Mouse (Mus musculus): ENCODE measurements around the gene Serpinf1. TPM values are rescaled to one million over a fixed set of nuclear protein-coding genes. Genes with fewer than 3 reads are reported as not detected.

Serpinf1 gene
- polyA plus RNA-seq, 1 experiment from 2014 or later = 237 TPM

DNA sequence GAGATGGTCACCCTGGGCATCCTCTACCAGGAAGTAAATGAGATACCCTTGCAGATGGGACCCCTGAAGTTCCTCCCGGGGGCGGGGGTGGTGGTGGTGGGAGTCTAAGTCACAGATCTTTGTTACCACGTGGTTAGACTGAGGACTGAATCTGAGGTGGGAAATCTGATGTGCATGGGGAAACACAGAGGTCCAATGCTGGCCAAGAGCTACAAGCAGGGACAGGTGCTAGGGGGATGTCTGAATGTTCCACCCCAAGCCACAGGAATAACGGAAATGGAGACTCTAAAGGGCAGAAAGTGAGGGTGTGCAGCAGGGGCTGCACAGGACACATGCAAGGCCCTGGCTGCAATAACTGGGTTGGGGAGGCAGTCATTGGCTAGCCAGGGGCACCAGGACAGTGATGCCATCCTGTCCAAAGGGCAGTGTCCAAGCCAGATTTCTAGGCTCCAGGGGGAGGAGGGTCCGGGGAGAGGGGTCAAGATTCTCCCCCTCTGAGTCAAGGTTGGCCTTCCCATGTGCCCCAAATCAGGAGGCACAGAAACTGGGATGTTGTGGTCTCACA is 1.6 kb downstream of the Serpinf1 start:
- peaks cover 16% of the 10 kb centered on the region for H3K36me3 ChIP-seq
- no peaks in the 10 kb centered on the region for H3K27me3 ChIP-seq
- peak overlapping the region; percentile 83 for H3K4me2 ChIP-seq (replicated peaks)
- 0 out of 2 replicates have a peak, but pooled peaks have one; percentile 18 for ATAC-seq (ENCODE audit: insufficient number of reproducible peaks, insufficient read depth, low FRiP score, low TSS enrichment)
- peaks cover 28% of the 10 kb centered on the region for H3K4me1 ChIP-seq
- no peak overlapping the region for H3K9ac ChIP-seq
- peak overlapping the region; percentile 64 for H3K4me3 ChIP-seq
- H3K9me3 ChIP-seq = no peaks in the 10 kb centered on the region
- 31% methylated on average over 5 of the region's 5 CpGs for WGBS
- H3K27ac ChIP-seq = peak overlapping the region; percentile 83

DNA sequence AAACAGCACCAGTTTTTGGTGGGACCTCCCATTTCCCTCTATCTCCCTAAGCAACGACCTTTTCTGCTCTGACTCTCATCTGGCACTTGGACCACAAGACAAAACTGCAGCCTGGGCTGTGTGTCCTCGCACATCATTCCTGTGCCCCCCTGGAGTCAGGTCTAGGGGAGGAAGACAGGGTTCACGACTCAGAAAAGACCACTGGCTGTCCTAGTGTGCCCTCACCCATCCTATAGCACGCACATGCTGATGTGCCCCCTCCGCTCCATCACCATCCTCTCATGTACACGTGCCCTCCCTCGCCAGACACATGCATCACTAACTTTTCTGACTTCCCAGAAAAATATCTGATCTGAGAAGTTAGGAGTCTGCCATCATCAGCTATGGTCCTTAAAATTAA is 2.5 kb downstream of the Serpinf1 start:
- WGBS = 85% methylated on average over 7 of the region's 7 CpGs
- ATAC-seq (ENCODE audit: insufficient number of reproducible peaks, insufficient read depth, low FRiP score, low TSS enrichment) = no peak
- Histone ChIP-seq H3K27me3 (no peaks in the 10 kb centered on the region), H3K4me3 (no peak overlapping the region), H3K4me2 (replicated peaks) (peak overlapping the region; percentile 83; the same call in 1 of the 2 replicates), H3K9me3 (no peaks in the 10 kb centered on the region), H3K27ac (no peak overlapping the region), H3K4me1 (peaks cover 28% of the 10 kb centered on the region), H3K36me3 (peaks cover 25% of the 10 kb centered on the region), H3K9ac (no peak overlapping the region)

DNA sequence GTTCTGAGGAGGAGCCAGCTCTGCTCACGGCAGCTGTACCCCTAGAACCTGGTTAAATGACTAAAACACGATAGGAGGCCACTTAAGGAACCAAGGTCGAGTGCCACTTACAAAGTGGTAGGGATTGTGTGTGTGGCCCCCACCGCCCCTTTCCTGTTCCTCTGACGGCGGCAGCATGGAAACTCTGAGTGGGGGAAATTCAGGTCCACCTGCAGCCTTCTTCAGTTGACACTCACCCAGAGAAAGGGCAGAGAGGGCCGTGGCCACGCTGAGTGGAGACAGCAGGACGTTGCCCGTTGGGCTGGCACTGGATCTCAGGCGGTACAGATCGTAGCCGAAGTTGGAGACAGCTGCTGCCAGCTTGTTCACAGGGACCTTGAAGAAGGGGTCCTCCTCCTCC is 6.5 kb downstream of the Serpinf1 start:
- Histone ChIP-seq H3K9me3 (no peaks in the 10 kb centered on the region), H3K4me3 (no peak overlapping the region), H3K4me1 (peaks cover 11% of the 10 kb centered on the region), H3K9ac (no peak overlapping the region), H3K27ac (no peak overlapping the region), H3K4me2 (replicated peaks) (no peak overlapping the region), H3K36me3 (peaks cover 51% of the 10 kb centered on the region), H3K27me3 (no peaks in the 10 kb centered on the region)
- 91% methylated on average over 13 of the region's 13 CpGs for WGBS
- ATAC-seq (ENCODE audit: insufficient number of reproducible peaks, insufficient read depth, low FRiP score, low TSS enrichment) = no peak

DNA sequence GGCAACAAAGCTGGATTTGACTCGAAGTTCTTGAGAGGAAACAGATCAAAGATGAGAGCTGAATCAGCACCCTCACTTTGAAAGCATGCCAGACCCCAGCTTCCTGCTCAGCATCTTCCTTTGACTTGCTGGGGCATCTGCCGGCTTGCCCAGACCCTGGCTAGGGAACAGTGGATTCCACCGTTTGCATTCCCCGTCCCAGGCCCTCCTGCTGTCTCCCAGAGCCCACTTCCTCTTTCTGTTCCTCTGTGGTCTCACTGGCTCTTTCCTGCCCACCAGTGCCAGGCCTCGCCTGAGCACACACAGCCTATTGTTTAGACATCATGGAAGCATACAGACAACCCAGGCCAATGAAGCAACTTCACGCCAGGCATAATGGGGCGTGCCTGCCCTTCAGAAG is 7.4 kb downstream of the Serpinf1 start:
- Histone ChIP-seq H3K4me2 (replicated peaks) (no peak overlapping the region), H3K27ac (no peak overlapping the region), H3K9ac (no peak overlapping the region), H3K36me3 (peaks cover 58% of the 10 kb centered on the region), H3K4me3 (no peak overlapping the region), H3K4me1 (peaks cover 2% of the 10 kb centered on the region; the same call in 1 of the 2 replicates), H3K27me3 (no peaks in the 10 kb centered on the region), H3K9me3 (no peaks in the 10 kb centered on the region)
- 58% methylated on average over 7 of the region's 7 CpGs for WGBS
- ATAC-seq (ENCODE audit: insufficient number of reproducible peaks, insufficient read depth, low FRiP score, low TSS enrichment) = no peak

DNA sequence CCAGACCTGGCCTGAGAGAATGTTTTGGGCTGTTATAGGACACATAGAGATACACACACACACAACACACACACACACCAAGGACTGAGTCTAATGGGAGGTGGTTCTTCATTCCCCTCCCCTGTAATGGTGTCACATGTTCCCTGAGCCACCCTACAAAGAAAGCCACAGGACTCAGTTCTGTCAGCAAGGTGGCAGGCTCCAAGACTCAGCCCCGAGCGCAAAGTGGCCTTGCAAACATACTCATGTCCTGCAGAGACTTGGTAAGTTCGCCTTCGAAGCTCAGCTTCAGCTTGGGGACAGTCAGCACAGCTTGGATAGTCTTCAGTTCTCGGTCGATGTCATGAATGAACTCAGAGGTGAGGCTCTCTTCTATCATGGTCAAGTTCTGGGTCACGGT is 11.9 kb downstream of the Serpinf1 start:
- peaks cover 60% of the 10 kb centered on the region for H3K36me3 ChIP-seq
- H3K27ac ChIP-seq = no peak overlapping the region
- no peak for ATAC-seq (ENCODE audit: insufficient number of reproducible peaks, insufficient read depth, low FRiP score, low TSS enrichment)
- no peak overlapping the region for H3K4me2 ChIP-seq (replicated peaks)
- H3K27me3 ChIP-seq = no peaks in the 10 kb centered on the region
- WGBS = 93% methylated on average over 7 of the region's 7 CpGs
- H3K9me3 ChIP-seq = no peaks in the 10 kb centered on the region
- no peak overlapping the region for H3K9ac ChIP-seq
- H3K4me3 ChIP-seq = no peak overlapping the region
- H3K4me1 ChIP-seq = no peaks in the 10 kb centered on the region

DNA sequence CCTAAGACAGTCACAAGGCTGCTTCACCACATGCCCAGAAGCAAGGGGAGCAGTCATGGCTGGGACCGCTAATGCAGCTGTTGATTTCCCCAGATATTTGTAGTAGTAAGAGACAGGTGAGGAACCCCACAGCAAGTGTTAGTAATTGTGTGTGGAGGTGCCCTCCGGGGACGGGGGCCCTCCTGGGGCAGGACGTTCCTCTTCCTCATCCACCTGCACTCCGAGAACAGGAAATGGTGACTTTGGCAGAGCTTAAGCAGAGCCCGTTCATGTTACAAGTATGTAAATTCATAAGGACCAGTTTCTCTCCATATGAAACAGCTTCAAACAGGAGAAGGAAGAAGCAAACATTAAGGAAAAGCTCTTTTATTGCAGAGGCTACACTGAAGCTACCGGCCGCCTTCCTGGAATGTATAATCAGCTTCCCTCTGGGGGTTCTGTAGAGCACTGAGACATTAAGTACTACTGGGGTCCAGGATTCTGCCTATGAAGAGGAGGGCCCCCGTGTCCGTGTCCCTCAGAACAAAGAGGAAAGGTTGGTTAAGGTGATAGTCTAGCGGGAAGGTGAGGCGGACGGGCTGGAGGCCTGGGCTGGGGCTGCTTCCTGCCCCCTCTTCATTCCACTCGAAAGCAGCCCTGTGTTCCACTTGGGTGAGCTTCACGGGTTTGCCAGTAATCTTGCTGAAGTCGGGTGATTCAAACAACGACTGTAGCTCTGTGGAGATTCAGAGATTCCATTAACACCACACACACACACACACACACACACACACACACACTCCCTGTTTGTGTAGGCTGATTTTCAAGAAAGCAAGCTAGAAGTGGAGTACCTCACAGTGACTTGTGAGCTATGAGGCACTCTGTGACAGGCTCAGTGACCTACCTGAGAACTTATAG is 12.6 kb downstream of the Serpinf1 start:
- Histone ChIP-seq H3K4me2 (replicated peaks) (no peak overlapping the region), H3K9me3 (no peaks in the 10 kb centered on the region), H3K36me3 (peaks cover 54% of the 10 kb centered on the region), H3K4me1 (no peaks in the 10 kb centered on the region), H3K27ac (no peak overlapping the region), H3K27me3 (no peaks in the 10 kb centered on the region), H3K9ac (no peak overlapping the region), H3K4me3 (no peak overlapping the region)
- WGBS = 82% methylated on average over 17 of the region's 17 CpGs
- ATAC-seq (ENCODE audit: insufficient number of reproducible peaks, insufficient read depth, low FRiP score, low TSS enrichment) = no peak

DNA sequence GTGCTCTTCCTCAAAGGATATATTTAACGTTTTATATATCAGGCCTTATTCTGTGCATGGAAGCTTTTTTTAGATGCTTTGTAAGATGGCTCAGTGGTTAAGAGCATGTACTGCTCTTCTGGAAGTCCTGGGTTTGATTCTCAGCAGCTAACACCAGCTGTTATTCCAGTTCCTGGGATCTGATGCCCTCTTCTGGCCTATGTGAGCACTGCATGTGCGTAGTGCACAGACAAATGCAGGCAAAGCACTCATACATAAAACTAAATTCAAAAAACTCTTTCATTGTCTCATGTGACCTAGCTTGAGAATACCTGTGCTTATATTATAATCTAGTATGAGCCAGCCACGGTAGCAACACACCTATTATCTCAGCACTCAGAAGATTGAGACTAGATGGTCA is 15.6 kb downstream of the Serpinf1 start:
- Histone ChIP-seq H3K9me3 (no peaks in the 10 kb centered on the region), H3K4me3 (no peak overlapping the region), H3K4me2 (replicated peaks) (no peak overlapping the region), H3K4me1 (no peaks in the 10 kb centered on the region), H3K9ac (no peak overlapping the region), H3K27ac (no peak overlapping the region), H3K27me3 (no peaks in the 10 kb centered on the region), H3K36me3 (peaks cover 33% of the 10 kb centered on the region)
- no peak for ATAC-seq (ENCODE audit: insufficient number of reproducible peaks, insufficient read depth, low FRiP score, low TSS enrichment)
- WGBS = 37% methylated on average over 3 of the region's 3 CpGs

DNA sequence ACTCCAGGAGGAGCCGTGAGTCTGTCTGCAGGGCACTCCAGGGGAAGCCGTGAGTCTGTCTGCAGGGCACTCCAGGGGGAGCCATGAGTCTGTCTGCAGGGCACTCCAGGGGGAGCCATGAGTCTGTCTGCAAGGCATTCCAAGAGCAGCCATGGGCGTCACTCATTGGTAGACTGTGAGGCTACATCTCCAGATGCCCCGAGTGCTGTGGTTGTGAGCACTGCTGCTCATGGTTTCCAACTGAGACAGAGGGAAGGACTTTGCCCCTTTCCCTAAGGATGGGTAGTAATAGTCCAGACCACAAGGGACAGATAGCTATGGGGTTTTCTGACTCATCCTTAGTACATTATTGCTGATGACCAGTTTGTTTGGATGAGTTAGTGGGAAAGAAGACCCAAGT is 16.4 kb downstream of the Serpinf1 start:
- ATAC-seq (ENCODE audit: insufficient number of reproducible peaks, insufficient read depth, low FRiP score, low TSS enrichment) = no peak
- Histone ChIP-seq H3K9me3 (no peaks in the 10 kb centered on the region), H3K4me1 (no peaks in the 10 kb centered on the region), H3K27ac (no peak overlapping the region), H3K9ac (no peak overlapping the region), H3K27me3 (no peaks in the 10 kb centered on the region), H3K4me2 (replicated peaks) (no peak overlapping the region), H3K4me3 (no peak overlapping the region), H3K36me3 (peaks cover 29% of the 10 kb centered on the region)
- 63% methylated on average over 4 of the region's 4 CpGs for WGBS

DNA sequence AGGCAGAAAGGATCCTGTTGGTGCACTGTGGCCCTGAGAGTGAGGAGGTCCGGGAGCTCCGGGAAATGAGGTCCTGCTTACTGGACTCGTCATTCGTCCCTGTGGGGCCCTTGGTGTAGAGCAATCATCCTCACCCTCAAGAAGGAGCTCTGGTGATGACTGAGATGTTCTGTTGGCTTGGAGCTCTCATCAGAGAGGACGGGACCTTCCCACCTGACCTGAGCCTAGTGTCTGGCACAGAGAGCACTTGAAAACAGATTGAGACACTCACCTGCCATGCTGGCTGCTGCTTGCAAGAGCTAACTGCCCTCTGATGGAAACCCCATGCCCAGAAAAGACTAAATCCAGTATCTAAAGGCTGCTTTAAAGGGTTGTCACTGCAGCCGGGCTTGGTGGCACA is 17.7 kb downstream of the Serpinf1 start:
- Histone ChIP-seq H3K9me3 (no peaks in the 10 kb centered on the region), H3K4me3 (no peak overlapping the region), H3K36me3 (peaks cover 24% of the 10 kb centered on the region), H3K4me2 (replicated peaks) (no peak overlapping the region), H3K27me3 (no peaks in the 10 kb centered on the region), H3K4me1 (no peaks in the 10 kb centered on the region), H3K27ac (no peak overlapping the region), H3K9ac (no peak overlapping the region)
- WGBS = 80% methylated on average over 6 of the region's 6 CpGs
- no peak for ATAC-seq (ENCODE audit: insufficient number of reproducible peaks, insufficient read depth, low FRiP score, low TSS enrichment)

DNA sequence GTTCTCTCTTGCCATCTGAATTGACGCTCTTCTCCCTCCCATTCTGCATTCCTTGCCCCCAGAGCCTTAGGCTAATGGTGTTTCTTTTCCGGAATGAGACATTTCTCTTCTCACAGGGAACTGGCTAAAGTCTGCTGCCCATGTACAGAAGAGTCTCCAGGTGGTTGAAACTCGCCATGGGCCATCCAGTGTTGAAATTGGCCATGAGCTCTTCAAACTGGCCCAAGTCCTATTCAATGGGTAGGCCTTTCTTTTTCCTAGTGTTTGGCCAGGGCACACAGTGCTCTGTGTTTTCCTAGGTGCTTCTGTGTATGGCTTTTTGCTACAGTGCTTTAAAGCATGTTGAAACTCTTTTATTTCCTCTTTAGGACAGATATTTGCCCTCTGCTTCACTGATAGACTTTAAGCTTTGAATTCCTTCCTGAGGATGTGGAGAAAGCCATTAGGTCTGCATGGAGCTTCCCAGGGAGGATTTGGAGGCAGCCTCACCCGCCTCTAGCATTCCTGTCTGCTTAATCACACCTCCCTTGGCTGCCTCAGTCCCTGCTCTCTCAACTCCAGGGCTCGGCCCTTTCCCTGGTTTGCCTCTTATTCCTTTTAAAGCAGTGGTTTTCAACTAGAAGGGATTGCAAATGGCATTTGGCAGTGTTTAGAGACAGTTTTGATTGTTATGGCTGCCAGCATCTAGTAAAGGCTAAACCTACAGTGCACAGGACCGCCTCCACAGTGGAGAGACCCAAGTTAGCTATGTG is 19.0 kb downstream of the Serpinf1 start:
- Histone ChIP-seq H3K9me3 (no peaks in the 10 kb centered on the region), H3K27me3 (no peaks in the 10 kb centered on the region), H3K4me2 (replicated peaks) (no peak overlapping the region), H3K36me3 (peaks cover 21% of the 10 kb centered on the region), H3K4me3 (no peak overlapping the region), H3K4me1 (no peaks in the 10 kb centered on the region), H3K27ac (no peak overlapping the region), H3K9ac (no peak overlapping the region)
- WGBS = 72% methylated on average over 6 of the region's 6 CpGs
- no peak for ATAC-seq (ENCODE audit: insufficient number of reproducible peaks, insufficient read depth, low FRiP score, low TSS enrichment)

DNA sequence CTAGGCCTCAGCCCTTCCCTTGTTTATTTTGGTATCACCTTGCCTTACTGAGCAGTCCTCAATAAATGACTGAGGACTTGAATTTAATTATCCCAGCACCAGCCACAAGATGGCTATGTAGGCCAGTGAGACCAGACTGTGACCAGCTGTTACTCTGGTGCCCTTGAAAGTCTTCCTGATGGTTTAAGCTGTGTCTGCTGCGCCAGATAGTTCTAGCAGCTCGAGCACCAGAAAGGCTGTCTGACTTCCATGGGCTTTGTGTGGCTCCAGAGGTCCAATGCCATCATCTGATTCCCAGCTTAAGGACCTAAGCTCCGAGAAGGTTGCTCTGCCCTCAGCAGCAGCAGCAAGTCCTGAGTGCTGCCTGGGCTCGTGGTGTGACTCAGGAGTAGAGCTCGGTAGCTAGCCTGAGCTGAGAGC is 20.2 kb downstream of the Serpinf1 start:
- H3K4me1 ChIP-seq = no peaks in the 10 kb centered on the region
- ATAC-seq (ENCODE audit: insufficient number of reproducible peaks, insufficient read depth, low FRiP score, low TSS enrichment) = no peak
- 64% methylated on average over 5 of the region's 5 CpGs for WGBS
- H3K9me3 ChIP-seq = no peaks in the 10 kb centered on the region
- no peak overlapping the region for H3K4me3 ChIP-seq
- H3K4me2 ChIP-seq (replicated peaks) = no peak overlapping the region
- H3K36me3 ChIP-seq = peaks cover 16% of the 10 kb centered on the region
- H3K27me3 ChIP-seq = no peaks in the 10 kb centered on the region
- H3K27ac ChIP-seq = no peak overlapping the region
- no peak overlapping the region for H3K9ac ChIP-seq

DNA sequence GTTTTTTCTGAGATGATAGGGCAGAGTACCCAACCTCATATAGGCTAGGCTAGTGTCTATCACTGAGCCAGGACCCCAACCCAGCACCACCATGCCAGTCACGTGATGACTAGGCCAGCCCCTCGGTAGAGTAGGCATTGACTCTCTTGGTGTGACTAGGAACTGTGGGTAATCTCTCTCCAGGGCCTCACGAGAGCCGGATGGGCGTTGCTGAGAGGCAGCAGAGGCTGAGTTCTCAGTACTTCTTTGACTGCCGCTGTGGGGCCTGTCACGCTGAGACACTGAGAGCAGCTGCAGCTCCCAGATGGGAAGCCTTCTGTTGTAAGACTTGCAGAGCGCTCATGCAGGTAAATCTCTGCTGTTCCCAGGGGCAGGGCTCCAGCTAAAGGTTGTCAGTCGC is 22.4 kb downstream of the Serpinf1 start:
- H3K4me1 ChIP-seq = no peaks in the 10 kb centered on the region
- no peaks in the 10 kb centered on the region for H3K27me3 ChIP-seq
- 63% methylated on average over 9 of the region's 9 CpGs for WGBS
- no peak overlapping the region for H3K27ac ChIP-seq
- peaks cover 10% of the 10 kb centered on the region for H3K36me3 ChIP-seq
- no peak overlapping the region for H3K4me2 ChIP-seq (replicated peaks)
- H3K9ac ChIP-seq = no peak overlapping the region
- ATAC-seq (ENCODE audit: insufficient number of reproducible peaks, insufficient read depth, low FRiP score, low TSS enrichment) = no peak
- no peaks in the 10 kb centered on the region for H3K9me3 ChIP-seq
- H3K4me3 ChIP-seq = no peak overlapping the region

Data from embryonic facial prominence, embryonic 12.5 days (tissue).